Mouse (Mus musculus) stomach, embryonic 16.5 days (tissue): ENCODE data around the gene Ceacam1. TPM values are rescaled to one million over a fixed set of nuclear protein-coding genes. Genes with fewer than 3 reads are reported as not detected.
"Not testable (repeated sequence)": the region's sequence is repeated elsewhere in the genome, so short reads cannot be mapped to it uniquely, and the experiment has no call there.

Experiments used
- ATAC-seq: fragments of 200-750 bp; cut with Nextera tagmentation; 2 replicates; pipeline ENCODE4 v1.8.0; 2017; ENCODE audit warnings: moderate number of reproducible peaks, moderate TSS enrichment; ENCODE audit not compliant: insufficient read depth, low FRiP score
- H3K27ac ChIP-seq: fragments of 300-500 bp; sonication (generic); 2 replicates; pipeline ENCODE4 v1.5.1; 2014; ENCODE audit warnings: low read length
- H3K27me3 ChIP-seq: fragments of 300-500 bp; sonication (generic); 2 replicates; pipeline ENCODE4 v1.6.1; 2014; ENCODE audit warnings: low read length, control low read depth, mixed read lengths; ENCODE audit not compliant: control insufficient read depth, insufficient read depth
- H3K36me3 ChIP-seq: fragments of 300-500 bp; sonication (generic); 2 replicates; pipeline ENCODE4 v1.6.1; 2014; ENCODE audit warnings: low read length; ENCODE audit not compliant: control insufficient read depth, insufficient read depth
- H3K4me1 ChIP-seq: fragments of 300-500 bp; sonication (generic); 2 replicates; pipeline ENCODE4 v1.6.1; 2014; ENCODE audit warnings: low read length, control low read depth, mixed read lengths; ENCODE audit not compliant: control insufficient read depth, insufficient read depth
- H3K4me2 ChIP-seq: fragments of 300-500 bp; sonication (generic); 2 replicates; pipeline ENCODE4 v1.6.1; 2014; ENCODE audit warnings: low read depth, low read length, mixed read lengths
- H3K4me3 ChIP-seq: fragments of 300-500 bp; sonication (generic); replicated peaks from 2 replicates; pipeline ENCODE4 v1.5.1; 2014; ENCODE audit warnings: mild to moderate bottlenecking, low read length
- H3K9ac ChIP-seq: fragments of 300-500 bp; sonication (generic); 2 replicates; pipeline ENCODE4 v1.6.1; 2014; ENCODE audit warnings: low read length
- H3K9me3 ChIP-seq: fragments of 300-500 bp; sonication (generic); replicated peaks from 2 replicates; pipeline ENCODE4 v1.6.1; 2016; ENCODE audit warnings: low read length, control low read depth; ENCODE audit not compliant: control insufficient read depth
- WGBS: fragments of 180-500 bp; shearing (Covaris S2); extraction: QIAGEN DNeasy Blood & Tissue Kit; methylation state at CpG from one replicate; pipeline ENCODE4 v1.1.7; 2014; 5-methylcytosine and 5-hydroxymethylcytosine counted together
- polyA plus RNA-seq: library from polyadenylated mRNA; unstranded; fragments of >200 nt; fragmentation: Nextera tagmentation; extraction: Ambion mirVana; gene quantifications from 2 replicates; pipeline ENCODE4 v1.2.1, GENCODE M21; 2015

Ceacam1 gene
- polyA plus RNA-seq, 1 experiment from 2014 or later, result 98.3 TPM

GRCm38 (mm10) chr7:25483133-25483735, 5.8 kb upstream of the Ceacam1 start:
- no peak overlapping the region for H3K27ac ChIP-seq
- H3K4me1 ChIP-seq, result no peaks in the 10 kb centered on the region
- H3K36me3 ChIP-seq, result no peaks in the 10 kb centered on the region
- H3K4me3 ChIP-seq, result no peak overlapping the region
- no peak overlapping the region for H3K9ac ChIP-seq
- no peaks in the 10 kb centered on the region for H3K9me3 ChIP-seq
- H3K4me2 ChIP-seq, result no peak overlapping the region
- ATAC-seq, result no peak
- no peaks in the 10 kb centered on the region for H3K27me3 ChIP-seq
- WGBS, result 82% methylated on average over 8 of the region's 8 CpGs

GRCm38 (mm10) chr7:25480791-25481190, 3.4 kb upstream of the Ceacam1 start:
- not testable (repeated sequence) for H3K4me2 ChIP-seq, H3K9me3 ChIP-seq, H3K4me3 ChIP-seq, H3K36me3 ChIP-seq, ATAC-seq, H3K4me1 ChIP-seq, H3K27ac ChIP-seq, H3K27me3 ChIP-seq, H3K9ac ChIP-seq
- 65% methylated on average over 8 of the region's 8 CpGs for WGBS

- WGBS, result 4% methylated on average over 1 of the region's 1 CpGs
- no peak for ATAC-seq
Observed at GRCm38 (mm10) chr7:25479440-25479839, 2.0 kb upstream of the Ceacam1 start.

GRCm38 (mm10) chr7:25477752-25478093, 320 bp upstream of the Ceacam1 start:
- H3K4me2 ChIP-seq, result peak overlapping the region; percentile 34; the same call in 1 of the 2 replicates
- peak; percentile 52; the same call in 1 of the 2 replicates for ATAC-seq
- H3K27me3 ChIP-seq, H3K9me3 ChIP-seq, H3K27ac ChIP-seq, H3K36me3 ChIP-seq, H3K9ac ChIP-seq, H3K4me3 ChIP-seq, H3K4me1 ChIP-seq: not testable (repeated sequence)
- WGBS, result 42% methylated on average over 2 of the region's 2 CpGs

More at GRCm38 (mm10) chr7:25479440-25479839, 2.0 kb upstream of the Ceacam1 start:
- H3K27ac ChIP-seq, result no peak overlapping the region
- H3K4me3 ChIP-seq, result no peak overlapping the region
- no peaks in the 10 kb centered on the region for H3K4me1 ChIP-seq
- H3K36me3 ChIP-seq, result no peaks in the 10 kb centered on the region
- no peaks in the 10 kb centered on the region for H3K27me3 ChIP-seq
- H3K4me2 ChIP-seq, result no peak overlapping the region
- H3K9ac ChIP-seq, result no peak overlapping the region
- no peaks in the 10 kb centered on the region for H3K9me3 ChIP-seq

- H3K9me3 ChIP-seq, ATAC-seq, H3K27me3 ChIP-seq, H3K36me3 ChIP-seq, H3K4me2 ChIP-seq, H3K4me3 ChIP-seq, H3K27ac ChIP-seq, H3K4me1 ChIP-seq, H3K9ac ChIP-seq: not testable (repeated sequence)
- 84% methylated on average over 6 of the region's 6 CpGs for WGBS
Observed at GRCm38 (mm10) chr7:25471821-25472220, 5.6 kb downstream of the Ceacam1 start.

GRCm38 (mm10) chr7:25465586-25465985, 11.8 kb downstream of the Ceacam1 start:
- not testable (repeated sequence) for H3K9ac ChIP-seq, H3K9me3 ChIP-seq, H3K27me3 ChIP-seq, H3K27ac ChIP-seq, H3K4me1 ChIP-seq, H3K4me2 ChIP-seq, H3K36me3 ChIP-seq, H3K4me3 ChIP-seq, ATAC-seq
- WGBS, result 64% methylated on average over 3 of the region's 3 CpGs

GRCm38 (mm10) chr7:25465010-25465409, 12.4 kb downstream of the Ceacam1 start:
- no peaks in the 10 kb centered on the region for H3K36me3 ChIP-seq
- H3K4me1 ChIP-seq, result no peaks in the 10 kb centered on the region
- no peak for ATAC-seq
- no peak overlapping the region for H3K9ac ChIP-seq
- H3K27ac ChIP-seq, result no peak overlapping the region
- no peak overlapping the region for H3K4me3 ChIP-seq
- H3K9me3 ChIP-seq, result no peaks in the 10 kb centered on the region
- 63% methylated on average over 1 of the region's 1 CpGs for WGBS
- H3K4me2 ChIP-seq, result no peak overlapping the region
- no peaks in the 10 kb centered on the region for H3K27me3 ChIP-seq

- not testable (repeated sequence) for H3K36me3 ChIP-seq, H3K27me3 ChIP-seq, H3K9me3 ChIP-seq, H3K4me3 ChIP-seq, H3K4me2 ChIP-seq, H3K9ac ChIP-seq, ATAC-seq, H3K4me1 ChIP-seq, H3K27ac ChIP-seq
- no CpG with 5 or more reads among the region's 1 CpGs for WGBS
Observed at GRCm38 (mm10) chr7:25462033-25462337, 15.4 kb downstream of the Ceacam1 start.

GRCm38 (mm10) chr7:25461336-25462032, 15.9 kb downstream of the Ceacam1 start:
- H3K4me3 ChIP-seq, H3K27me3 ChIP-seq, H3K9ac ChIP-seq, H3K27ac ChIP-seq, H3K4me1 ChIP-seq, H3K36me3 ChIP-seq, ATAC-seq, H3K4me2 ChIP-seq, H3K9me3 ChIP-seq: not testable (repeated sequence)
- WGBS, result 35% methylated on average over 4 of the region's 5 CpGs
